Mouse (Mus musculus) adipose tissue, adult 10 weeks (tissue): Measurements from ENCODE around the gene Taf8. TPM values are rescaled to one million over a fixed set of nuclear protein-coding genes. Genes with fewer than 3 reads are reported as not detected.

Experiments
- polyA plus RNA-seq: library from polyadenylated mRNA; stranded (reverse); fragments of 350-450 nt; fragmentation: Illumina TruSeq; extraction: RNeasy Lipid Tissue Mini Kit (QIAGEN cat#74804); gene quantifications from one replicate; pipeline ENCODE4 v1.2.3, GENCODE M21; 2014; ENCODE audit warnings: low read depth, low replicate concordance

Gene Taf8
- 18.3 TPM for polyA plus RNA-seq

DNA sequence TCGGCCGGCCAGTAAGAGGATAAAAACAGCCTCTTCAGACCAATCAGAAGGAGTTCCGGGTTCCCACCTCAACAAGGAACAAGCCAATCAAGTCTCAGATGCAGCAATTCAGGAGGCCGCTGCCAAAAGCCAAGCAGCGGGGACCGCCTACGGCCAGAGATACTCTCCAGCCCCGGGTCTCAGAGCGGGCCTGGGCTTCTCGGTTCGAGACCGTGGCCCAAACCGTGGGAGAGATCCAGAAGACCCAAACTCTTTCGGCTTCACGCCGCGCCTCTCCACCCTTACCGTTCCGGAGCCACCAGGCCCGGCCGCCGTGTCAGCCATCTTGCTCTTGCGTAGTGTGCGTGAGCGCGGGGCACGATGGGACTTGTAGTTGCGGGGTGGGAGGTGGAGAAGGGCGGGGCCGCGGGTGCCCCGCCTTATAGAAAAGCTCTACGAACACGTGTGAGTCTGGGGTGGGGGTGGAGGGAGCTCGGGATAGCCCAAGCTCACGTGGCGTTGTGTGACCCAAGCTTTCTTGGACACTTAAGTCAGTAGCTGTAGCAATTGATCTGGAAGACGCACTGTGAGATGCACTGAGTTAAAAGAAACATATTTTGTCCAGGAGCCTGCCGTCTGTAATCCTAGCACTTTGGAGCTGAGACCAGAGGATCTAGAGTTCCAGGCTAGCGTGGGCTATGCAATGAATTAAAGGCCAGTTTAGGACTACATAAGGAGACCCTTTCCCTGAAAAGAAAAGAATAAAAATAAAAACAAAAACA is at the start of gene Taf8:
Gene Taf8 (minus strand): TSS at position 347 of the 761 bp plus-strand sequence.

DNA sequence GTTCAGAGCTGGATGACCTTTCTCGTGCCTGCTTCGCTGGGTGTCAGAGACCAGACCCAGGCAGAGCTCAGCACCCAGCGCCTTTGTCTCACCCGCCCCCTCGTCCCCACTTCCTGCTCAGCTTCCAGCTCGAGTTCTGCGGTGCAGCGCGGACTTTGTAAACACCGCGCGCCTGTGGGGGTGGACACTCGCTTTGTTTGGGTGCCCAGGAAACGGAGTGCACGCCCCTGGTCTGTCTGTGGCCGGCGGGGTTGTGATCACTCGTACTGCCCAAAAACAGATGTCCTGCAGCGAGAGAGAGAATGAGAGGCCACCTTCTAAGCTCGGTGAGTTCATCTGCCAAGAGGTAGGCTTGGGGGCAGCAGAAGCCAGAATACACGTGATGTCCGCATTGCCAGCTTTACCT is 2.9 kb upstream of the Taf8 start, which contains the start of gene Ccnd3:
Gene Ccnd3 (plus strand): TSS at position 111 of the 406 bp plus-strand sequence.

DNA sequence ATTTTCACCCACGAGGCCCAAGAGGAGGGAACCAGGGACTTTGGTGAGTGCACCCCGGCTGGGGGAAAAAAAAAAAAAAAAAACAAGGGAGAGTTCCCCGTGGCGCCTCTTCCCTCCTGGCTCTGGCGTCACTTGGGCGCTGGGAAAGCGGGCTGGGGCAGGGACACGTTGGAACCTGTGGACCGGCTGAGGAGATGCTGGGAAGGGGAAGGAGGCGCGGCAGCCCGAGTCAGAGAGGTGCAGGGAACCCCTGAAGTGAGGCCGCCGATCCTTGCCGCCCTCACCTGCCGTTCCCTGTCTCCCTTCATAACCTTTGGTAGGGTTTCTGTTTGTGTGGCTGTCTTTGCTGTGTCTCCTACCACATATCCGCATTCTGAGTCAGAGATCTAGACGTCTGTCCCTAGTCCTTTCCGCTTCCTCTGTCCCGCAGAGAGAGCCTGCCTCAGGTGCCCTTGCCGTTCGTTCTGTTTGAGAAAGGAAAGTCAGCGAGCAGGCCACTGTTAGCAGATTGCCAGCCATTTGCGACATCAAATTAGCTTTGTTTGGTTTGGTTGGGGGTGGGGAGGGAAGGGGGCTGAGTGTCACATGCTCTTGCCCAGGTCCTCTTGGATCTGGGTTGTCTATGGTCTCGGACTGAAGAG is 65.1 kb downstream of the Taf8 start, which contains the start of gene 1700001C19Rik:
Gene 1700001C19Rik (minus strand): TSS at position 470 of the 641 bp plus-strand sequence.

DNA sequence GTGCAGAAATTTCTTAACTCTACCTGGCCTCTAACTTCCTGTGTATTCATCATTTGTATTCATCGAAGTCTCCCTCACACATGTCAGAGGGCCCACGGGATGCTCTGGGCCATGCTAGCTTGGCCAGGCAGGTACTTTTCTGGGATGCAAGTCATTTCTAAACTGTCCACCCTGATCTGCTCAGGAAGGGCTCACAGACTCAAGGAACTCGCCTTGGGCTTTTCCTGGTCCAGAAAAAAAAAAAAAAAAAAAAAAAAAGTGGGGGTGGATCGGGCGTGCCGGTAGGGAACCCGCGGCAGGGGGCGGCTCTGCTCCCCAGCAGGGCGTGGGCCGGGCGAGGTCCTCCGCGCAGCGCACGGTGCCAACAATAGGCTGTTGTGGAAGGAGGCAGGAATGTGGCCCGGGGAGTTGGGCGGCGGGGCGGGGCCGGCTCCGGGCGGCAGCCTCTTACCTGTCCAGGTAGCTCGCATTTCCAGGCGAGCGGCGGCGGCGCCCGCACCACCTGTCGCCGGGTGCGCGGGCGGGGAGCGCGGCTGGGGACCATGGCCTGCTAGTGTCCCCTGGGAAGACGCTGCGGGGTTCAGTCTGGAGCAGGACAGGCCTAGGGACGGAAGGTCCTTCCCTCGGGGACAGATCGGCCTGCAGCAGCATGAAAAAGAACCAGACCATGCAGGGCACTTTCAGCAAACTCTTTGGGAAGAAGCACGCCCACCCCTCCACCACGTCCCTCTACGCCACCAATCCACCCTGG is 65.8 kb downstream of the Taf8 start, which contains the start of gene AI661453:
Gene AI661453 (plus strand): TSS at position 460 of the 751 bp plus-strand sequence.

Other genes starting within 250 kb of the Taf8 start
- gene Mrps10, start 133.4 kb downstream of the Taf8 start, polyA plus RNA-seq = 40.7 TPM
- 1.5 TPM for gene Guca1b, start 116.9 kb downstream of the Taf8 start, polyA plus RNA-seq
- gene Guca1a, start 101.7 kb downstream of the Taf8 start, polyA plus RNA-seq = 0.91 TPM
- 3.6 TPM for gene AI661453, start 65.7 kb downstream of the Taf8 start, polyA plus RNA-seq
- 16.0 TPM for gene 1700001C19Rik, start 64.9 kb downstream of the Taf8 start, polyA plus RNA-seq
- 104 TPM for gene Ccnd3, start 2.8 kb upstream of the Taf8 start, polyA plus RNA-seq
- gene Bysl, start 109.2 kb upstream of the Taf8 start, polyA plus RNA-seq = 6.9 TPM
- gene Med20, start 109.3 kb upstream of the Taf8 start, polyA plus RNA-seq = 27.5 TPM
- gene Gm20517, start 109.3 kb upstream of the Taf8 start, polyA plus RNA-seq = 0.41 TPM
- gene Usp49, start 128.4 kb upstream of the Taf8 start, polyA plus RNA-seq = 7.2 TPM
- gene Tomm6, start 186.1 kb upstream of the Taf8 start, polyA plus RNA-seq = 191 TPM
- gene Frs3, start 186.7 kb upstream of the Taf8 start, polyA plus RNA-seq = 4.9 TPM
- 1.2 TPM for gene Gm21981, start 192.2 kb upstream of the Taf8 start, polyA plus RNA-seq
- 1.6 TPM for gene Prickle4, start 192.4 kb upstream of the Taf8 start, polyA plus RNA-seq
- gene Pgc, start 224.6 kb upstream of the Taf8 start, polyA plus RNA-seq = not detected
- 15.0 TPM for gene Tfeb, start 234.7 kb upstream of the Taf8 start, polyA plus RNA-seq